Comparison of ENCODE assay signal across 9 mouse cellular contexts in the genomic region with DNA sequence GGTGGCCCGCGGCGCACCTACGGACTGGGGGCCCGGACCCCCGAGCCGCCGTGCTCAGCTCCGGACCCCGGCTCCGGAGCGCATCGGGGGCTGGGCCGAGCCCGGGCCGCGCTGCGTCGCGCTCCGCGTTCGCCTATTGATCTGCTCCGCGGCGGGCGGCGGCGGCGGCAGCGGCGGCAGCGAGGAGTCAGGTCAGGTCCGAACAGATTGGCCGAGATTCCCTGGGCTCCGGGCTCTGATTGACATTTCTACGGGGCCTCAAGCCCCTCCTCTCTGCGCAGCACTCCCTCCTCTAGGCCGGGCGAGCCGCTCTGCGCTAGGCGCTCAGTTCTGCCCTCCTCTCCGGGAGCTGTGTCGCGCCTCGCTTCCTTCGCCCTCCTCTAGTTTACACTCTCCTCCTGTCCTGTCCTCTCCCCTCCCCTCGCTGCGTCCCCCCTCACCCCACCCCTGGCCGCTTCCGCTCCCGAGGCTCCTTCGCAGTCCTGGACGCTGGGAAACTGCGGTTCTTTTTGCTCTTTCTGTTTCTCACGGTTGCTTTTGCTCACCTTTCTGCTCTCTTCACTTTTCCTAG. TPM values are rescaled to one million over a fixed set of nuclear protein-coding genes. Genes with fewer than 3 reads are reported as not detected.
A peak's percentile ranks its signal among the peaks of the same experiment; 100 is the strongest.
DNase-seq lines count a peak whose midpoint lies in the region; ATAC-seq and TF ChIP-seq lines count a peak whose summit lies in the region.
"Had no signal": no experiment of that assay in that cellular context is flagged by ENCODE, and none has a peak within 500 bp of the region (broad histone marks: within the 10 kb centered on the region; RNA-seq: fewer than 3 reads in every experiment).

No protein-coding gene starts in this region.

- peak overlapping the region; percentile 96 for H3K27ac ChIP-seq in lung, embryonic 16.5 days (ENCODE audit: low read length)
- H3K27ac ChIP-seq in small intestine, adult 2 months (ENCODE audit: insufficient read depth, low read depth, low read length): no peak overlapping the region

- DNase-seq in ovary, adult 18-20 months (ENCODE audit: low spot score): peak; percentile 71
- no peak for DNase-seq in ovary, postnatal 10 days (ENCODE audit: low spot score)
- DNase-seq in embryo, embryonic 10 days (ENCODE audit: low spot score): peak; percentile 91
- DNase-seq in heart, adult 8-10 months (ENCODE audit: low spot score): peak; percentile 70
- DNase-seq in kidney, adult 8-10 months: peak; percentile 83 to 84
- no peak for DNase-seq in spleen, adult 12 weeks (ENCODE audit: low spot score)

- peak overlapping the region; percentile 85 for H3K9ac ChIP-seq in lung, embryonic 16.5 days (ENCODE audit: low read length)

- no peak for TF ChIP-seq CTCF in small intestine, adult 2 months (IDR thresholded peaks at IDR 0.05; ENCODE audit: extremely low read depth, insufficient read length, insufficient replicate concordance, low read depth, low read length)

- peak overlapping the region; percentile 69 for H3K4me2 ChIP-seq in lung, embryonic 16.5 days (ENCODE audit: low read depth, low read length)

- H3K36me3 ChIP-seq in lung, embryonic 16.5 days (ENCODE audit: control insufficient read depth, insufficient read depth, low read length): 0 out of 2 replicates have a peak, but pooled peaks cover 2% of the 10 kb centered on the region
- no peaks in the 10 kb centered on the region for H3K36me3 ChIP-seq in small intestine, adult 2 months (ENCODE audit: control insufficient read depth, insufficient read depth, low read length)

- peak overlapping the region; percentile 65 for H3K4me3 ChIP-seq in lung, embryonic 16.5 days (ENCODE audit: low read length)
- H3K4me3 ChIP-seq in small intestine, adult 2 months (ENCODE audit: low read depth, low read length): peak overlapping the region; percentile 63

- under 1% methylated on average over 47 of the region's 57 CpGs for WGBS in lung, embryonic 16.5 days
- WGBS in small intestine, adult 2 months: 1% methylated on average over 54 of the region's 57 CpGs

- peak; percentile 87 for ATAC-seq in lung, embryonic 16.5 days (ENCODE audit: low read depth)

- H3K9me3 ChIP-seq in lung, embryonic 16.5 days (ENCODE audit: control insufficient read depth, low read length): no peaks in the 10 kb centered on the region

- TF ChIP-seq POLR2A in small intestine, adult 2 months (IDR thresholded peaks at IDR 0.05; ENCODE audit: low read depth, low read length): no peak

- peaks cover 68% of the 10 kb centered on the region for H3K27me3 ChIP-seq in lung, embryonic 16.5 days (ENCODE audit: control insufficient read depth, insufficient read depth, low read depth, low read length)
- H3K27me3 ChIP-seq in small intestine, adult 2 months (ENCODE audit: control insufficient read depth, insufficient read depth, low read length): peaks cover 88% of the 10 kb centered on the region
- H3K27me3 ChIP-seq: CH12.LX had no signal

- H3K4me1 ChIP-seq in lung, embryonic 16.5 days (replicated peaks; ENCODE audit: control insufficient read depth, insufficient read depth, low read length): peaks cover 2% of the 10 kb centered on the region
- H3K4me1 ChIP-seq in small intestine, adult 2 months (ENCODE audit: control insufficient read depth, insufficient read depth, insufficient read length, low read length): peaks cover 10% of the 10 kb centered on the region

RNA-seq across cellular contexts. Expression of gene Irx3, which starts 0.5 kb away (rescaled TPM):
- 10 to 100 TPM; 26.0 to 49.4 (median 32.2) TPM for total RNA-seq in heart, adult 8-10 months (2022)
- 20.7 and 24.8 TPM in 2 replicates for polyA plus RNA-seq in lung, embryonic 16.5 days (2015; fragmentation: Nextera tagmentation; extraction: Ambion mirVana)
- 0.47 and 0.56 TPM in 2 replicates for polyA plus RNA-seq in small intestine, adult 2 months (2012; rRNA removed)
- total RNA-seq: CH12.LX had no signal

Comparison
In these comparisons a context has a peak if more than half of its experiments do, and no peak if none do; other contexts are left out.
1. DNase-seq: peak in ovary, adult 18-20 months (single experiment), embryo, embryonic 10 days (single experiment), heart, adult 8-10 months (single experiment) and kidney, adult 8-10 months (2 of 2); none in ovary, postnatal 10 days (single experiment) and spleen, adult 12 weeks (single experiment).
2. RNA of gene Irx3, which starts 0.5 kb away (polyA plus RNA-seq): 20.7 to 24.8 TPM in lung, embryonic 16.5 days; 0.47 to 0.56 TPM in small intestine, adult 2 months; every median in the first group is over 10 times any median in the second.